Mouse (Mus musculus) CH12.LX (cell line): ENCODE measurements at regions not wholly inside any gene's neighbourhood (a gene's known extent, or its start where the extent isn't known, plus 50 kb on each side); places are given as distances from the start of the nearest gene placed in this dataset.

Source experiments
- DNase-seq: peaks from one replicate; pipeline ENCODE4 v3.0.0-alpha.2; 2013; ENCODE audit errors: extremely low read depth
- H3K27ac ChIP-seq: 2 replicates; pipeline ENCODE4 v1.5.1; 2012; ENCODE audit warnings: low read depth, mild to moderate bottlenecking, control low read depth, moderate library complexity; ENCODE audit not compliant: insufficient read depth
- H3K27me3 ChIP-seq: replicated peaks from 2 replicates; pipeline ENCODE3; 2012; ENCODE audit warnings: inconsistent platforms
- H3K36me3 ChIP-seq, 2 experiments: replicated peaks in 1 of 2; 2 replicates each; pipeline versions ENCODE3 to v1.6.1; 2012; ENCODE audit warnings: inconsistent platforms in 1 of 2, low read length in 1 of 2, mild to moderate bottlenecking in 1 of 2, mixed read lengths in 1 of 2, moderate library complexity in 1 of 2; ENCODE audit not compliant: control insufficient read depth in 1 of 2, insufficient read depth in 1 of 2
- H3K4me1 ChIP-seq, 2 experiments: 2 replicates each; pipeline ENCODE4 v1.6.1; 2012; ENCODE audit warnings: inconsistent platforms in 1 of 2, moderate library complexity in 1 of 2; ENCODE audit not compliant: insufficient read depth in 2 of 2, control insufficient read depth in 1 of 2
- H3K4me2 ChIP-seq: 2 replicates; pipeline ENCODE4 v1.6.1; 2012; ENCODE audit warnings: low read depth, mild to moderate bottlenecking, control low read depth; ENCODE audit not compliant: poor library complexity, insufficient read depth, severe bottlenecking
- H3K4me3 ChIP-seq, 3 experiments: fragments of 150-350 bp in 1 of 3; sonication (generic) in 1 of 3; replicated peaks in 1 of 3; 2 replicates each; pipeline versions ENCODE3 to v1.5.1; 2011 to 2012; ENCODE audit warnings: low read depth in 2 of 3, low read length in 2 of 3, mild to moderate bottlenecking in 2 of 3, moderate library complexity in 2 of 3, control low read depth in 1 of 3, improper control_type of control experiment in 1 of 3, inconsistent platforms in 1 of 3, mixed read lengths in 1 of 3; ENCODE audit not compliant: poor library complexity in 1 of 3
- H3K79me2 ChIP-seq: replicated peaks from 2 replicates; pipeline ENCODE4 v1.6.1; 2012; ENCODE audit warnings: mild to moderate bottlenecking, moderate library complexity; ENCODE audit not compliant: control insufficient read depth, poor library complexity, insufficient read depth, severe bottlenecking; ENCODE audit errors: extremely low read depth
- H3K9ac ChIP-seq: 2 replicates; pipeline ENCODE4 v1.6.1; 2012; ENCODE audit warnings: low read depth, mild to moderate bottlenecking, control low read depth, moderate library complexity; ENCODE audit not compliant: insufficient read depth
- H3K9me3 ChIP-seq: replicated peaks from 2 replicates; pipeline ENCODE3; 2012; ENCODE audit warnings: low read length, inconsistent platforms, mixed read lengths
- BHLHE40 ChIP-seq: IDR thresholded peaks from 2 replicates; pipeline ENCODE4 v1.6.1; 2011; ENCODE audit warnings: mild to moderate bottlenecking, low read depth, low read length, improper control_type of control experiment
- CHD2 ChIP-seq: IDR thresholded peaks from 2 replicates; pipeline ENCODE4 v1.6.1; 2011; ENCODE audit warnings: low read length, improper control_type of control experiment
- CTCF ChIP-seq, 2 experiments: IDR thresholded peaks in 1 of 2; conservative IDR thresholded peaks in 1 of 2; 2 replicates each; pipeline ENCODE4 v1.5.1; 2011 to 2012; ENCODE audit warnings: low read depth in 2 of 2, low read length in 2 of 2, improper control_type of control experiment in 1 of 2, inconsistent platforms in 1 of 2, mild to moderate bottlenecking in 1 of 2, moderate library complexity in 1 of 2
- ELF1 ChIP-seq: IDR thresholded peaks from 2 replicates; pipeline ENCODE4 v1.6.1; 2014; ENCODE audit warnings: low read depth, mild to moderate bottlenecking, inconsistent platforms, low read length, improper control_type of control experiment
- EP300 ChIP-seq: IDR thresholded peaks from 2 replicates; pipeline ENCODE4 v1.6.1; 2011; ENCODE audit warnings: low read length, improper control_type of control experiment
- ETS1 ChIP-seq: conservative IDR thresholded peaks from 2 replicates; pipeline ENCODE4 v1.6.1; 2012; ENCODE audit warnings: low read depth, mild to moderate bottlenecking, inconsistent platforms, low read length, improper control_type of control experiment, moderate library complexity
- JUN ChIP-seq: IDR thresholded peaks from 2 replicates; pipeline ENCODE4 v1.6.1; 2011; ENCODE audit warnings: low read depth, mild to moderate bottlenecking, low read length, improper control_type of control experiment, moderate library complexity; ENCODE audit not compliant: insufficient read depth
- JUND ChIP-seq: conservative IDR thresholded peaks from 2 replicates; pipeline ENCODE4 v1.6.1; 2011; ENCODE audit warnings: low read depth, low read length, improper control_type of control experiment
- MAX ChIP-seq: IDR thresholded peaks from 2 replicates; pipeline ENCODE4 v1.6.1; 2011; ENCODE audit warnings: low read length, improper control_type of control experiment
- MAZ ChIP-seq: IDR thresholded peaks from 2 replicates; pipeline ENCODE4 v1.6.1; 2012; ENCODE audit warnings: low read depth, mild to moderate bottlenecking, inconsistent platforms, low read length, improper control_type of control experiment, moderate library complexity
- MEF2A ChIP-seq: IDR thresholded peaks from 2 replicates; pipeline ENCODE4 v1.6.1; 2014; ENCODE audit warnings: low read depth, mild to moderate bottlenecking, inconsistent platforms, low read length, improper control_type of control experiment, borderline replicate concordance
- MXI1 ChIP-seq: IDR thresholded peaks from 2 replicates; pipeline ENCODE4 v1.6.1; 2011; ENCODE audit warnings: mild to moderate bottlenecking, low read depth, low read length, improper control_type of control experiment
- MYC ChIP-seq: IDR thresholded peaks from 2 replicates; pipeline ENCODE4 v1.6.1; 2011; ENCODE audit warnings: low read depth, mild to moderate bottlenecking, improper control_type of control experiment, low read length
- NELFE ChIP-seq: IDR thresholded peaks from 2 replicates; pipeline ENCODE4 v1.6.1; 2011; ENCODE audit warnings: low read depth, low read length, improper control_type of control experiment
- NRF1 ChIP-seq: IDR thresholded peaks from 2 replicates; pipeline ENCODE4 v1.6.1; 2014; ENCODE audit warnings: low read depth, mild to moderate bottlenecking, inconsistent platforms, low read length, improper control_type of control experiment, moderate library complexity
- PAX5 ChIP-seq: IDR thresholded peaks from 2 replicates; pipeline ENCODE4 v1.6.1; 2012; ENCODE audit warnings: low read length, inconsistent platforms, mixed read lengths
- POLR2A ChIP-seq: IDR thresholded peaks from 2 replicates; pipeline ENCODE4 v1.6.1; 2011; ENCODE audit warnings: low read depth, mild to moderate bottlenecking, improper control_type of control experiment, low read length
- POLR2AphosphoS2 ChIP-seq: IDR thresholded peaks from 2 replicates; pipeline ENCODE4 v1.6.1; 2011; ENCODE audit warnings: low read depth, low read length, improper control_type of control experiment
- RAD21 ChIP-seq: IDR thresholded peaks from 2 replicates; pipeline ENCODE4 v1.6.1; 2011; ENCODE audit warnings: low read depth, mild to moderate bottlenecking, low read length, improper control_type of control experiment, moderate library complexity
- RCOR1 ChIP-seq: conservative IDR thresholded peaks from 2 replicates; pipeline ENCODE4 v1.6.1; 2012; ENCODE audit warnings: low read depth, mild to moderate bottlenecking, inconsistent platforms, low read length, improper control_type of control experiment
- SMC3 ChIP-seq: IDR thresholded peaks from 2 replicates; pipeline ENCODE4 v1.6.1; 2011; ENCODE audit warnings: low read depth, low read length, improper control_type of control experiment
- TBP ChIP-seq: conservative IDR thresholded peaks from 2 replicates; pipeline ENCODE4 v1.6.1; 2011; ENCODE audit warnings: low read depth, low read length, improper control_type of control experiment
- TCF12 ChIP-seq: IDR thresholded peaks from 2 replicates; pipeline ENCODE4 v1.6.1; 2014; ENCODE audit warnings: low read depth, mild to moderate bottlenecking, inconsistent platforms, low read length, improper control_type of control experiment
- UBTF ChIP-seq: IDR thresholded peaks from 2 replicates; pipeline ENCODE4 v1.6.1; 2012; ENCODE audit warnings: low read depth, mild to moderate bottlenecking, inconsistent platforms, low read length, improper control_type of control experiment, moderate library complexity
- ZC3H11A ChIP-seq: IDR thresholded peaks from 2 replicates; pipeline ENCODE4 v1.6.1; 2012; ENCODE audit warnings: low read depth, mild to moderate bottlenecking, inconsistent platforms, low read length, improper control_type of control experiment
- ZKSCAN1 ChIP-seq: IDR thresholded peaks from 2 replicates; pipeline ENCODE4 v1.6.1; 2012; ENCODE audit warnings: low read depth, inconsistent platforms, low read length, improper control_type of control experiment, borderline replicate concordance
- dilution Hi-C: fragments of 300-500 bp; cut with MboI; formaldehyde crosslinking; loops from 2 replicates; pipeline ENCODE4 v1.14.3; 2020; ENCODE audit warnings: low sequenced_read_pairs; ENCODE audit not compliant: extremely low pct_unique_long_range_greater_than_20kb, extremely low pct_ligation_motif_present
- in situ Hi-C: fragments of 300-500 bp; cut with MboI; formaldehyde crosslinking; loops from 3 replicates; pipeline ENCODE4 v1.14.3; 2019; ENCODE audit warnings: low sequenced_read_pairs, low pct_ligation_motif_present, low pct_unique_long_range_greater_than_20kb, mixed read lengths

- no peaks in the 10 kb centered on the region for H3K79me2 ChIP-seq
- H3K9me3 ChIP-seq, result no peaks in the 10 kb centered on the region
- H3K4me2 ChIP-seq, result no peak overlapping the region
- H3K4me3 ChIP-seq, result no peak overlapping the region
- peaks cover 65% of the 10 kb centered on the region for H3K27me3 ChIP-seq
- dilution Hi-C loops, result no loop called here
- no peak for DNase-seq
- H3K36me3 ChIP-seq, result no peaks in the 10 kb centered on the region
- no peak for TF ChIP-seq SMC3
- peak in 1 of 2 experiments; percentile 17; a peak in 1 of 4 replicates for TF ChIP-seq CTCF (conservative IDR thresholded peaks at IDR 0.05 in 1 of 2, IDR thresholded peaks at IDR 0.05 in 1 of 2; ENCODE audit: low read depth in 2 of 2, low read length in 2 of 2)
- no peak overlapping the region for H3K27ac ChIP-seq
- H3K9ac ChIP-seq, result no peak overlapping the region
- peaks cover 6 to 20% of the 10 kb centered on the region in 2 experiments for H3K4me1 ChIP-seq
- in situ Hi-C loops, result no loop called here
Measured at GRCm38 (mm10) chr5:120281840-120282565, 149.5 kb upstream of the Lhx5 start.

- TF ChIP-seq JUND (no peak), SMC3 (no peak), POLR2A (no peak), CHD2 (no peak), MAZ (no peak), ETS1 (no peak), UBTF (no peak), POLR2AphosphoS2 (no peak)
- H3K9ac ChIP-seq, result no peak overlapping the region
- H3K27me3 ChIP-seq, result peaks cover 42% of the 10 kb centered on the region
- no peak overlapping the region for H3K4me3 ChIP-seq
- no peak for DNase-seq
- no peak overlapping the region for H3K4me2 ChIP-seq
- H3K9me3 ChIP-seq, result peaks cover 2% of the 10 kb centered on the region
- H3K79me2 ChIP-seq, result no peaks in the 10 kb centered on the region
- in situ Hi-C loops (no loop called here), dilution Hi-C loops (no loop called here)
- H3K27ac ChIP-seq, result no peak overlapping the region
- H3K4me1 ChIP-seq, result peaks cover 11 to 31% of the 10 kb centered on the region in 2 experiments
- H3K36me3 ChIP-seq, result no peaks in the 10 kb centered on the region
Measured at GRCm38 (mm10) chr5:120284625-120285024, 146.9 kb upstream of the Lhx5 start.

- Histone ChIP-seq H3K4me1 (peaks cover 11 to 31% of the 10 kb centered on the region in 2 experiments), H3K27me3 (peaks cover 42% of the 10 kb centered on the region), H3K4me2 (no peak overlapping the region), H3K36me3 (no peaks in the 10 kb centered on the region), H3K9ac (no peak overlapping the region), H3K4me3 (no peak overlapping the region), H3K27ac (no peak overlapping the region), H3K9me3 (peaks cover 6% of the 10 kb centered on the region), H3K79me2 (no peaks in the 10 kb centered on the region)
- dilution Hi-C loops, result no loop called here
- in situ Hi-C loops, result no loop called here
- DNase-seq, result no peak
- TF ChIP-seq PAX5 (no peak), RAD21 (no peak), ZKSCAN1 (no peak), NRF1 (no peak), NELFE (no peak), MYC (no peak), RCOR1 (no peak), JUN (no peak), MAX (no peak), TCF12 (no peak), POLR2AphosphoS2 (no peak), TBP (no peak), EP300 (no peak), BHLHE40 (no peak), MAZ (no peak), MXI1 (no peak), ELF1 (no peak), MEF2A (no peak), ZC3H11A (no peak)
Measured at GRCm38 (mm10) chr5:120285036-120285435, 146.5 kb upstream of the Lhx5 start.
